Mouse (Mus musculus) liver, embryonic 14.5 days (tissue): ENCODE data around the gene Prss54. TPM values are rescaled to one million over a fixed set of nuclear protein-coding genes. Genes with fewer than 3 reads are reported as not detected.

ENCODE experiments used
- ATAC-seq: fragments of 200-750 bp; cut with Nextera tagmentation; 2 replicates; pipeline ENCODE4 v1.8.0; 2017; ENCODE audit warnings: moderate number of reproducible peaks, mild to moderate bottlenecking, moderate library complexity; ENCODE audit not compliant: insufficient read depth
- DNase-seq, 3 experiments: peaks; one replicate each; pipeline ENCODE4 v3.0.0-alpha.2; 2012 to 2013; ENCODE audit warnings: low read depth in 3 of 3, low spot score in 3 of 3
- H3K27ac ChIP-seq: fragments of 300-500 bp; sonication (generic); 2 replicates; pipeline ENCODE4 v1.5.1; 2014; ENCODE audit warnings: moderate library complexity, mild to moderate bottlenecking, control low read depth, inconsistent platforms
- H3K27me3 ChIP-seq: fragments of 300-500 bp; sonication (generic); 2 replicates; pipeline ENCODE4 v1.6.1; 2014; ENCODE audit warnings: mild to moderate bottlenecking, low read length, moderate library complexity; ENCODE audit not compliant: control insufficient read depth, insufficient read depth
- H3K36me3 ChIP-seq: fragments of 300-500 bp; sonication (generic); replicated peaks from 2 replicates; pipeline ENCODE4 v1.6.1; 2014; ENCODE audit warnings: low read depth; ENCODE audit not compliant: control insufficient read depth, insufficient read depth
- H3K4me1 ChIP-seq, 2 experiments: fragments of 200-500 bp in 1 of 2; fragments of 300-500 bp in 1 of 2; sonication (generic) in 1 of 2; replicated peaks; 2 replicates each; pipeline ENCODE4 v1.6.1; 2012 to 2014; ENCODE audit warnings: antibody characterized with exemption in 1 of 2, inconsistent platforms in 1 of 2, low read length in 1 of 2; ENCODE audit not compliant: control insufficient read depth in 2 of 2, insufficient read depth in 2 of 2
- H3K4me2 ChIP-seq: fragments of 300-500 bp; sonication (generic); 2 replicates; pipeline ENCODE4 v1.6.1; 2014; ENCODE audit warnings: low read depth, mild to moderate bottlenecking, control low read depth, moderate library complexity
- H3K4me3 ChIP-seq, 2 experiments: fragments of 200-500 bp in 1 of 2; fragments of 300-500 bp in 1 of 2; sonication (generic) in 1 of 2; 2 replicates each; pipeline ENCODE4 v1.5.1; 2012 to 2014; ENCODE audit warnings: low read depth in 2 of 2, low read length in 2 of 2, mild to moderate bottlenecking in 2 of 2, control low read depth in 1 of 2, inconsistent platforms in 1 of 2, moderate library complexity in 1 of 2; ENCODE audit not compliant: insufficient read depth in 1 of 2
- H3K9ac ChIP-seq: fragments of 300-500 bp; sonication (generic); replicated peaks from 2 replicates; pipeline ENCODE4 v1.6.1; 2014; ENCODE audit warnings: mild to moderate bottlenecking, control low read depth, moderate library complexity
- H3K9me3 ChIP-seq: fragments of 300-500 bp; sonication (generic); 2 replicates; pipeline ENCODE4 v1.6.1; 2016; ENCODE audit warnings: low read length, mixed read lengths; ENCODE audit not compliant: control insufficient read depth
- CTCF ChIP-seq: IDR thresholded peaks from 2 replicates; pipeline ENCODE4 v1.5.1; 2016; ENCODE audit warnings: antibody characterized with exemption, low read depth, control low read depth
- EP300 ChIP-seq: IDR thresholded peaks from 2 replicates; pipeline ENCODE4 v1.6.1; 2016; ENCODE audit warnings: antibody characterized with exemption, low read depth
- WGBS: fragments of 180-500 bp; shearing (Covaris S2); extraction: QIAGEN DNeasy Blood & Tissue Kit; methylation state at CpG from one replicate; pipeline ENCODE4 v1.1.7; 2014; ENCODE audit not compliant: insufficient replicate concordance; 5-methylcytosine and 5-hydroxymethylcytosine counted together
- polyA plus RNA-seq, 2 experiments: library from polyadenylated mRNA; depleted of rRNA in 1 of 2; stranded (reverse) in 1 of 2; unstranded in 1 of 2; fragments of >200 nt; fragmentation: Nextera tagmentation in 1 of 2; extraction: Ambion mirVana in 1 of 2; gene quantifications; 2 replicates each; pipeline versions ENCODE4 v1.2.1 to v1.2.3; 2012 to 2014

The Prss54 gene
- polyA plus RNA-seq, 2 experiments, result not detected

DNA sequence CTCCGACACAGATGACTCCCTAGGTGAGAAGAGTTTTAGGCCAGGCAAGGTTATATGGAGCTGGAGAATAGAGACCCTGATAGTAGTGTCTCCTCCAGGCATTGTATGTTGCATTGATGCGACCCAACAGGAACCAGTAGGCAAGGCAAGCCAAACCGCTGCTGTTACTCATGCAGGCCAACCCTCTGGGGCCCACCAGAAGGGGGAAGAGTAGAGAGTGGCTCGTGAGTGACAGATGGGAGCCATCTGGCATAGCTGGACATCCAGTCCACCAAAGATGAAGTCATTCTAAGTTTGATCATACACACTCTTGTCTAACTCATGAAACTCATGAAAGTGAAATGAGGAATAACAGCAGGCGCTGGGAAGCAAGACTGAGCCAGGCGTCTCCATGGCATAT is 9.3 kb downstream of the Prss54 start:
- H3K36me3 ChIP-seq, result no peaks in the 10 kb centered on the region
- H3K4me1 ChIP-seq, result no peaks in the 10 kb centered on the region
- 61% methylated on average over 6 of the region's 6 CpGs for WGBS
- no peaks in the 10 kb centered on the region for H3K27me3 ChIP-seq
- H3K4me2 ChIP-seq, result no peak overlapping the region
- no peak for ATAC-seq
- no peak for DNase-seq
- no peaks in the 10 kb centered on the region for H3K9me3 ChIP-seq
- H3K9ac ChIP-seq, result no peak overlapping the region
- no peak overlapping the region for H3K4me3 ChIP-seq
- no peak for TF ChIP-seq CTCF
- TF ChIP-seq EP300, result no peak
- H3K27ac ChIP-seq, result no peak overlapping the region

DNA sequence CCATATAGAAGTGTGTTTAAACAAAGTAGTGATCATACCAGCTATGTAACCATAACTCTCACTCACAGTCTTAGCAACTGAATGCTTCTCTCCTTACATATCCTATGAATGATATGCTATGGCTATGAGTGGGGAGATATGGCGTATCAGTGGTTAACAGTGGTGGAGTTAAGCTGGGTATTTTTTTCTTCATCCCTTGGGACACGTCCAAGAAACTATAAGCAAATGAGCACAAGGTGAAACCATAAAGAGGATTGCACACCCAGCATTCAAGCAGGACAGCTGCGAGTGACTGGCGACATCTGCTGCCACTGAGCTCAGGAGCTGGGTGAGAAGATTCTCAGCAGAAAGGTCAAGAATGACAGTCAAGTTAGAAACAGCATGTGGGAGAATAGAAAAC is 9.9 kb downstream of the Prss54 start:
- no peak for DNase-seq
- Histone ChIP-seq H3K4me2 (no peak overlapping the region), H3K9ac (no peak overlapping the region), H3K4me3 (no peak overlapping the region), H3K4me1 (no peaks in the 10 kb centered on the region), H3K9me3 (no peaks in the 10 kb centered on the region), H3K36me3 (no peaks in the 10 kb centered on the region), H3K27ac (no peak overlapping the region), H3K27me3 (no peaks in the 10 kb centered on the region)
- no peak for TF ChIP-seq EP300
- no peak for TF ChIP-seq CTCF
- ATAC-seq, result no peak
- WGBS, result 62% methylated on average over 4 of the region's 4 CpGs

DNA sequence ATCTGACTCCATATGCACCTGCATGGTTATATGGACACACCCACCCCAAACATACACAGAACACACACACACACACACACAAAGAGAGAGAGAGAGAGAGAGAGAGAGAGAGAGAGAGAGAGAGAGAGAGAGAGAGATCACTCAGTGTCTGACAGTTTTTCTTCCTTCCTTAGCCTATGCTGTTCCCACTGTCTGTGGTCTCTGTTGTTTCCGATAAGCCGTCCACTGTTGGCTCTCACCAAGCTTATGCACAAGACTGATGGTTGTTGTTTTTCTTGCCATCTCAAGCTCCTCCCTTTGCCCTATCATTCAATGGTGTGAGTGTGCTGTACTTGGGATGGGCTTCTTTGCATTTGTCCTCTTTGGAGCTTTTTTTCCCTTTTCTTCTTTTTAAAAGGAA is 20.2 kb downstream of the Prss54 start:
- no peaks in the 10 kb centered on the region for H3K9me3 ChIP-seq

DNA sequence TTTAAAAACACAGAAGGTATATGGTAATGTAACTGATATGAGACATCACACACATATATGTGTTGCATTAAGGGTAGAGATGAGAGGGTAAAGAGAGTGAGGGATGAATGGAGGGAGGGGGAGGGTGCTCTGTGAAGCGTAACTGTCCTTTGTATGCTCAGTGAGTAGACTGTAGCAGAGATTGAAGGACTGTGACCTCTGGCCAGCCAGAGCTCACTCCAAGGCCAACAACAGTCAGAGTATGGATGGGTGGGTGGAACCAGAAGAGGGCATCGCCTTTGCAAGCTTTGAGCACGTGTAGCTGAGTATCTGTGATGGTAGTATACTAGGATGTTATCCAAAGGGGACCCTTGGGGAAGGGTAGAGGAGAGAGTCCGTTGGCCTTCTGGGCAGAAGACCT is 24.6 kb downstream of the Prss54 start:
- peak; percentile 52; the same call in 1 of the 2 replicates for ATAC-seq
- no peak for TF ChIP-seq CTCF
- TF ChIP-seq EP300, result no peak
- 57% methylated on average over 4 of the region's 4 CpGs for WGBS

More for the DNA sequence above, 20.2 kb downstream of the Prss54 start:
- WGBS, result 50% methylated on average over 2 of the region's 2 CpGs
- no peak overlapping the region for H3K4me2 ChIP-seq
- H3K4me3 ChIP-seq, result no peak overlapping the region
- peak; percentile 40; the same call in 1 of the 2 replicates for TF ChIP-seq EP300
- TF ChIP-seq CTCF, result no peak
- no peaks in the 10 kb centered on the region for H3K27me3 ChIP-seq
- peaks cover 0 to 2% of the 10 kb centered on the region in 2 experiments; a peak in 1 of 4 replicates for H3K4me1 ChIP-seq
- DNase-seq (no peak), ATAC-seq (peak; percentile 71; the same call in 1 of the 2 replicates)
- H3K36me3 ChIP-seq, result no peaks in the 10 kb centered on the region
- no peak overlapping the region for H3K27ac ChIP-seq
- H3K9ac ChIP-seq, result no peak overlapping the region

DNA sequence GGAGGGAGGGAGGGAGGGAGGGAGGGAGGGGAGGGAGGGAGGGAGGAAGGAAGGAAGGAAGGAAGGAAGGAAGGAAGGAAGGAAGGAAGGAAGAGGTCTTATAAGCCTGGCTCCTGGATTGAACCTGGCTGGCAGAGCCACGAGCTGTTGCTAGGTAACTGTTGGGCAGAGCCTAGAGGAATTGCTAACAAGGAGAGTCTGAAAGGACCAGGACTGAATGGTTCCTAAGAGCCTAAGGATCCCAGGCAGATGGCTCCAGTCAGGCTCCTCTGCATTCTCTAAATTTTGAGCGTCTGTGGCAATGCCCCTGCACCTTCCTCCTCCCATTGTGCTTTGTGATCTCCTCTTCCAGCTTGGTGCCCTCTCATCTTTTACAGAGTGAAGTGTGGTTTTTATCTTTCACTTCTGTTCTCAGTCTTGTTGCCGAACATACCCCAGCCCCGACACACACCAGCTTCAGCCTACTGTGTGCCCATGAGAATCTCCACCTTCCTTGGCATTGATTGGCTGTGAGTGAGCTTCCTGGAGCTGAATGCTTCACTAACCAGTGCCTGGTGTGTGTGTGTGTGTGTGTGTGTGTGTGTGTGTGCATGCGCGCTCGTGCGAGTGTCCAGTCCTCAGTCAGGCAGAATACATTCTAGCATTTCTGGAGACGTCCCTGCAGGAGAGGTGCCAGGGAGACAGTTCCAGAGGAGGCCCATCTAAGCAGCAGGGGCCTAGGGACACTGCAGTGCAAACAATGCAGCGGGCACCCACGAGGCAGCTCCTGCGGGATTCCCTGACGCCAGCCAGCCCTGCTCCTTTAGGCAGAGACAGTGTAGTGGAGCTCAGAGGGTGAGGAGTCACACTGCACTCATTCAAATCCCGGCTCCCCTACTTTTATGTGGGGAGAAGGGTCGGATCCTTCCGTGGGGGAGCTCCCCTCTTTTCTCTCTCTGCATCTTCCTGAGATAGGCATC is 26.0 kb downstream of the Prss54 start:
- peaks cover 0 to 2% of the 10 kb centered on the region in 2 experiments; a peak in 1 of 4 replicates for H3K4me1 ChIP-seq
- H3K4me3 ChIP-seq, result no peak overlapping the region
- WGBS, result 50% methylated on average over 16 of the region's 16 CpGs
- no peak overlapping the region for H3K9ac ChIP-seq
- no peaks in the 10 kb centered on the region for H3K36me3 ChIP-seq
- H3K27me3 ChIP-seq, result no peaks in the 10 kb centered on the region
- H3K4me2 ChIP-seq, result no peak overlapping the region
- H3K27ac ChIP-seq, result no peak overlapping the region
- ATAC-seq, result no peak
- no peaks in the 10 kb centered on the region for H3K9me3 ChIP-seq
- DNase-seq, result no peak
- TF ChIP-seq CTCF (no peak), EP300 (no peak)

More for the DNA sequence above, 24.6 kb downstream of the Prss54 start:
- Histone ChIP-seq H3K4me2 (no peak overlapping the region), H3K4me3 (no peak overlapping the region), H3K27me3 (no peaks in the 10 kb centered on the region), H3K9ac (no peak overlapping the region), H3K36me3 (no peaks in the 10 kb centered on the region), H3K4me1 (peaks cover 0 to 2% of the 10 kb centered on the region in 2 experiments; a peak in 1 of 4 replicates), H3K27ac (no peak overlapping the region), H3K9me3 (no peaks in the 10 kb centered on the region)
- DNase-seq, result peak in 1 of 3 experiments; percentile 1
